Mouse (Mus musculus): ENCODE data around the gene Pik3r1.

Gene Pik3r1

DNA sequence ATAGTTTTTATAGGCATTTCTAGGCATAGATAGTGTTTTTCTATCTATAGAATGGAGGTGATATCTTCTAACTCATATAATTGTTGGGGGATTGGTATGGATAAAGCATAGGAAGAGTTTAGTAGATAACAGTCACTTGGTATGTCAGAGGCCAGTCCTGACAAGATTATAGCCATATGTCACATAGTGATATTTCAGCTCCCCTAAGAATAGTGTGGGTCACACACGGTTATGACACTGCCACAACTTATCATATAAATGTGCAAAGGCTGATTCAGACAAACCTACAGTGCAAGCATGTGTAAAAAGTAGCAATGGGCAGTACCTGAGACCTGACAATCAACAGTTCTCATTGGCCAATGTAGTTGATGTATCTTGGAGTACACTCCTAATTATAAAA, 89.0 kb downstream of the Pik3r1 start:
- no peak for DNase-seq (ENCODE audit: low read depth)

DNA sequence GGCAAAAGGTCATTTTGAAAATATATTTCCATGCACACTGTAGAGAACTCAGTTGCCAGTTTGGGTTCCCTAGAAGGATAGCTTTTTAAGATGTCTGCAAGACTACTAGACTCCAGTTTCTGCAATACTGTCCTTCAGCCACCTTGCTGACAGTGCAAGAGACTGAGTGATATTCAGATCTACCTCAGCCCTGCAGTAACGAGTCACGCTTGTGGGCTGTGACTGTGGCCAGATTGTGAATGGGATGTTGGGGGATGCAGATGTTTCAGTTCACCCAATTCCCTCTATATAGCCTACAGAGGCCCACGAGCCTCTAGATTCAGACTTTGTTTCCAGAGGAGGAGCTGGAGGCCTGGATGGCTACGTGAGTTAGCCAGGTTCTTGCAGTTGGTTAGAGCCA, 90.0 kb downstream of the Pik3r1 start:
- DNase-seq (ENCODE audit: low read depth): no peak

DNA sequence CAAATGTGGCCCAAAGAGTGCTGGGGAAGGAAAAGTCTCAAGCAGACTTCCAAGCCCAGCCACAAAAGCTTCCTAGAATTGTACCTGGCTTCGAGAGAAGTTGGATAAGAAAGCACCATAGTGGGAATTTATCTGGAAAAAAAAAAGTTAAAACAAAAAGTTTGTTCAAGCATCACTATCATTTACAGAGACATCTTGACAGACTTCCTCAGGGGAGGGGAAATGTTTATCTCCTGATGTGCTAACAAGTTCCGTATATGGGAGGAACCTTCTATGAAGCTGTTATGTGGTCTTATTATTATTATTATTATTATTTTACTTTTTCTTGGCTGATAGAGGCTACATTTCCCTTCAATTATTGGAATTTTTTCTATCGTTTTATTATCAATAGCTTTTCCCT, 94.1 kb downstream of the Pik3r1 start:
- no peak for DNase-seq (ENCODE audit: low read depth)

DNA sequence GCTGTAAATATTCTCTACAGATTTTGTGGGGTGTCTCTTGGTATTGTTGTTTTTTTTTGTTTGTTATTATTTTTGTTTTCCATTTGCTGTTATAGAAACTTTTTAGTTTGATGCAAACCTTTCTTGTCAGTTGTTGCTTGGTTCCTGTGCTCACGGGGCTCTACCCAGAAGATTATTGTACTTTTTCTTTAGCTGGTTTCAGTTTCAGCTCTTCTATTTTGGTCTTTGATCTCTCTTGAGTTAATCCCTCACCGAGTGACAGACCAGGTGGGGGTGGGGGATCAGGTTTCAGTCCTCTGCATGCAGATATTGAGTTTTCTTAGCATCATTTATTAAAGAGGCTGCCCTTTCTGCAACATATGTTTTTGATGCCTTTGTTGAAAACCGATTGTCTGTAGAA, 99.2 kb downstream of the Pik3r1 start:
- DNase-seq (ENCODE audit: low read depth): no peak

DNA sequence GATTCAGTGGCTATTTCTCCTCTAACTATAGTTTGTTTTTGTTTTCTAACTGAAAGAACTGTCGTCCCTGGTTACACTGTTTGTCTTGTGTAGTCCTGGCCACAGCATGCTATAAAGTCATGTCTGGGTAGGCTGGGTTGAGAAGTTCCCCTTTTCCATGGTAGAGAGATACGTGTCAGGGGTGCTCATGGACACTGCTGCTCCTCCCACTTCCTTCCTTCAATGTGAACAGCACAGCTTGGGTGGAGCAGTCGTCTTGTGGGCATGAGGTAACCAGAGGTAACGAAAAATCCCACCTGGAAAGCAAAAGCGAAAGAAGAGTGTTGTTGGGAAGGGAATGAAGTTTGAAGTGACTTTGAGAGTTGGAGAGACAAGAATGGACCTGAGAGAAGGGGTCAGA, 104.0 kb downstream of the Pik3r1 start:
- peak; percentile 67 for DNase-seq (ENCODE audit: low read depth)

DNA sequence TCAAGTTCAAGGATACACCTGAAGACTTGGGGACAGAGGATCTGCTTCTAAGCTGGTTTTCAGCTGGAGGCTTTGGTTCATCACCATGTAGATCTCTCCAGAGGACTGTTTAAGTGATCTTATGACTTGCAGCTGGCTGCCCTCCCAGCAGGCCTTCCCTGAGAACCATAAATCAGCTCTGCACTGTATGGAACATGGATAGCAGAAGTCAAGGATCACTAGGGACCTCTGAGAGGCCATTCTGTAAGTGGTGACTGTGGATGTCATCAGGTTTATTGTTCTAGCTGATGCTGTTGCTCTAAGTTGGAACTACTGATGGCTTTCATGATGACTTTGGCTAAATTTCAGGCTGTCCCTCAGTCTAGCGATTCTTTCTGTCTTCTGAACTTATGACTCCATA, 105.1 kb downstream of the Pik3r1 start:
- no peak for DNase-seq (ENCODE audit: low read depth)

DNA sequence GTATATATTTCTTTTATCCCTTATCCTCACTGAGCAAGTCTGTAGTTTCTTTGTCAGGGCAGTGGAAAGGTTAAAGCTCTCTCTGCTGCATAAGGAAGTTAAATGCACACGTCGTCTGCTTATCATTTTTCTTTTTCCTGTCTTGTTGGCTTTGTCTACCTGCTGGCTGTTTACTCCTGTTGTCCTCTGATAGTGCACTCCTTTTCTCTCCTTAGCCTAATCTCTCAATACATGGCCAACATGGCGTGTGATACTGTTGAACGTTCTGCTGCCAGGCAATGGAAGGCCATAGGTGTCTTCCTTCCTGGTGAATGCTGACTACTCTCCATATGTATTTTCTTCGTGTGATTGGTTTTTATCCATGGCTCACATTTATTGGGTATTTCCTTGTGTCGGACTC, 106.5 kb downstream of the Pik3r1 start:
- DNase-seq (ENCODE audit: low read depth): no peak

DNA sequence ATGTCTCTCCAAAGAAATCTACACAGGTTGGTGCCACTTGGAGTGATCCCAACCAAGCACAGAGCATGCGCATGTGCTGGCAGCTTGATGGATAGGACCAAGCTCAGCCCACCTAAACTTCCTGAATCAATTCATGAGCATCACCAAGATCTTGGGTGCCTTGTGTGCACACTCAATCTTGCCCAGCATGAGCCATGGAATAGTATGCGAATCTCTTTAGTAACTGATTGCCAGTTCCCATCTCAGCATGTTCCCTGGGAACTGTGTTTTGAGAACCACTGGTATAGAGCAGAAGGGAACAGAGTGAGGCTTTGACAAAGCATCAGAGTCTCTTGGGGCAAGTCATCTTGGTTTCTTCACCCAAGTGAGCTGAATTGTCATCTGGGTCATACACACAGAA, 107.8 kb downstream of the Pik3r1 start:
- no peak for DNase-seq (ENCODE audit: low read depth)

DNA sequence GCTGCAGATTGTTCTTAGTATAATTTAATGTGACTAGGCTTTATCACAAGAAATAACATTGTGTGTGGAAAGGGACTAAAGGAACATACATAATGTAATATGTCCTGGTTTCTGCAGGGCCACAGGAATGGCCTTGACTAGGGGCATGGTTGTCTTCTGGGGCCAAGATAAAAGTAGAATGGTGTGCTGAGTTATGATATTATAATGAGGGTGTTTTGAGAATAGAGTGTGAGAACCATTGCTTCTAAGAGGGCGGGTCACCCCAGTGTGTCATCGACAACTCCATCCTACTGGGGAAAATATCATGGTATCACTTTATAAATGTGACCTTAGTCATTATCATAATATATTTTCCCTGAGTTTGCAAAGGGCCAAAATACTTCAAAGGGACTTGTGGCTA, 115.9 kb downstream of the Pik3r1 start:
- no peak for DNase-seq (ENCODE audit: low read depth)

DNA sequence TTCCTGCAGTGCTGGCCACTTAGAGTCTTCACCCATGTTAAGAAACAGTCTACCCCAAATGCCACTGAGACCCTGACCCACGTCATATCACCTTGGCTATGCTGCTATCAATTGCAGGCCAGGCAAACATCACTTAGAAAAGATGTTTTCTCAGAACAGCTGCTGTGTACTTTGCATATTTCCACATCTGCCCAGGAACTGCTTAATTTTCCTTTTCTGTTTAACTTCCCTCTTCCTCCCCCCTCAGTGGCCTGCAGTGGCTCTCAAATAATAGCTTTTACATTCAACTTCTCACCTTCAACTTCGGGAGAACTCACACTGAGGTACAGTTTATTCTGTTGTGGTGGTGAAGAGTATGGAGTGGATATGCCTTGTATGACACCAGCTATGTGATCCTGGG, 126.4 kb downstream of the Pik3r1 start:
- no peak for DNase-seq (ENCODE audit: low read depth)

DNA sequence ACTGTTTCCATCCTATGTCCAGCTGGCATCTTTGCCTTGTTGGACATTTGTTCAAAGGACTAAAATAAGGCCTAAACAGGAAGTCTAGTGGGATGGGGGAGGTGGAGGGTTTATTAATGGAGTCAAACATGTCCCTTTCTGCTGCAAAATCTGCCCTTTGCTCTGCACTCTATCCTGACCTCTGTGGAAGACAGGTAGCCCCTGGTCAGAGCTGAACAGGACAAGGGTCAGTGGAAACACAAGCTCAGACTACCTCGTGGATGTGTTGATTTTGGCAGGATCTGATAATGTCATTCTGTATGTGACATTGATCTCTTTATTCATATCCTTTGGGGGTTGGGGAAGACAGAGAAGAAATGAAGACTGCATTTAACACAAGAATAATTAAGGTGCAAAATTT, 132.2 kb downstream of the Pik3r1 start:
- DNase-seq (ENCODE audit: low read depth): no peak

DNA sequence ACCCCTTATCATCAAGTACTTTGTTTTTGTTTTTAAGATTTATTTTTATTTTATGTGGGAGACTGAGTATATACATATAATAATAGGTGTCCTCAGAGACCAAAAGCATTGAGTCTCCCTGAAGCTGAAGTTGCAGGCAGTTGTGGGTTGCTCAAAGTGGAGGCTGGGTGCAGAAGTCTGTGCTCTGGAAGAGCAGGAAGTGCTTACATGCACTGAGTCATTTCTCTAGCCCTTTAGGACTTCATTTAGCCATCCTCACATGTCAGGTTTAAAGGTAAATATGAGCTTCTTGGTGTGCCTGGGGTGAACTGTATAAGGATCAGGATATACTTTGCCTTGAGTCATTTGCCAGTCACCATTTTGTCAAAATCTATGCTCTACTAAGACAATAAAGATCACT, 133.6 kb downstream of the Pik3r1 start:
- DNase-seq (ENCODE audit: low read depth): no peak

DNA sequence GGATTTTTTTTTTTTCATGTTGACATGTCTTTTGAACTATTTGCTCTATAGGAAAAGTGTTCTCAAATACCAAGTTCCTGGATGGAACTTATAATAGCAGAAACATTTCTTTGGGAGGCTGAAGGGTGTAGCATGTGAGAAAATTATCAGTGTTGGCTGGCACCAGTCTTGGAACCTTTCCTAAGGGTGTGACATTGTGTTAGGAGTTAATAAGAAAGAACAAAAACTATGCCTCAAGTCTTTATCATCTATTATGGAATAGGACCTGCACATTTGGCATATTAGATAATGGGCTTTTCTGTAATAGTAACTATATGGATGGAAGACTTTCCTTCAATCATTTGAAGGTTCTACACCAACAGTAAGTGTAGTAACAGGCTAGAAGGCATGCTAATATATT, 134.4 kb downstream of the Pik3r1 start:
- no peak for DNase-seq (ENCODE audit: low read depth)

DNA sequence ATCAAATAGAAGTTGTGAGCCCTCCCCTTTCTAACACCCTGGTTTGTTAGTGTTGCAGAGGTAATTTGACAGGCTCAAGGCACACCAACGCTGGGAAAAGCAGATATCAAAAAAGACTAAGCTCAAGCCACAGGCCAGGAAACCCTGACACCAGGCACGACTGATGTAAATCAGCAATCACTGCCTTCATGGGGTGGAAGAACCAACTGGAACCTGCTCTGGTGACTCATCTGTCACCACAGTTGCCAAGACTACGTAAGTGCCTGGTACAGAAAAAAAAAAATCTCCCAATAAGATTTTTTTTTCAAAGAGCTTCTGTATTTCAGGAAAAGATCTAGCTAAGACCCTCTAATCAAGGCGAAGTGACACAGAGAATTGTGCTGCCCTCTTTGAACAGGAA, 135.2 kb downstream of the Pik3r1 start:
- peak; percentile 14 for DNase-seq (ENCODE audit: low read depth)

DNA sequence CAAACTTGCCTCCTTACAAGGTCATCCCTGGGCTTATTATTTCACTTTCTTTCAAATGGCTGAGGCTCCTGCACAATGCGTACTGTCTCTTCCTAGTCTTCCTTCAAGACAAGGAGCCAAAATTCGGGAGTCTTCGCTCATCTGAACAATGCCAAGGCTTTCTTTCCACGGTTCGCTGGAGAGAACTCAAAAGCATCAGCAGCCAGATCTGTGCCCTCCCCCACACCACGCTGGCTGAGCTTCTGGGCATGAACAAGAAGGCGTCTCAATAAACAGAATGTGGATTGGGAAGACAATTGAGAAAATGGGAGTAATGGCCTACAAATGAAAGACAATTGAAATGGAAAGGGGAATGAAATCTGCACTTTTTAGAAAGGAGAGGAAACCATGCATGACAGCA, 136.5 kb downstream of the Pik3r1 start:
- no peak for DNase-seq (ENCODE audit: low read depth)

Measured in c-Kit-positive CD71-negative TER-119-negative erythroid progenitor cells, embryonic 14.5 days (primary cell).